Mouse (Mus musculus) heart, postnatal 0 days (tissue): ENCODE measurements at regions not wholly inside any gene's neighbourhood (a gene's known extent, or its start where the extent isn't known, plus 50 kb on each side); places are given as distances from the start of the nearest gene placed in this dataset.

Source experiments
- ATAC-seq: fragments of 200-750 bp; cut with Nextera tagmentation; 2 replicates; pipeline ENCODE4 v1.8.0; 2017; ENCODE audit warnings: low read depth, moderate number of reproducible peaks, moderate library complexity; ENCODE audit not compliant: insufficient read depth
- DNase-seq: peaks from one replicate; pipeline ENCODE4 v3.0.0-alpha.2; 2016; ENCODE audit warnings: low spot score
- H3K27ac ChIP-seq: fragments of 300-500 bp; sonication (generic); 2 replicates; pipeline ENCODE4 v1.5.1; 2014; ENCODE audit warnings: low read depth, mild to moderate bottlenecking
- H3K27me3 ChIP-seq: fragments of 300-500 bp; sonication (generic); 2 replicates; pipeline ENCODE4 v1.6.1; 2014; ENCODE audit warnings: low read length, mixed read lengths; ENCODE audit not compliant: control insufficient read depth, insufficient read depth
- H3K36me3 ChIP-seq: fragments of 300-500 bp; sonication (generic); replicated peaks from 2 replicates; pipeline ENCODE4 v1.6.1; 2014; ENCODE audit warnings: low read length, mixed read lengths; ENCODE audit not compliant: control insufficient read depth, insufficient read depth
- H3K4me1 ChIP-seq: fragments of 300-500 bp; sonication (generic); 2 replicates; pipeline ENCODE4 v1.6.1; 2014; ENCODE audit warnings: antibody characterized with exemption; ENCODE audit not compliant: control insufficient read depth, insufficient read depth
- H3K4me2 ChIP-seq: fragments of 300-500 bp; sonication (generic); 2 replicates; pipeline ENCODE4 v1.6.1; 2014; ENCODE audit warnings: low read depth, mild to moderate bottlenecking, low read length, moderate library complexity
- H3K4me3 ChIP-seq: fragments of 300-500 bp; sonication (generic); 2 replicates; pipeline ENCODE4 v1.5.1; 2014; ENCODE audit warnings: low read depth, low read length
- H3K9ac ChIP-seq: fragments of 300-500 bp; sonication (generic); replicated peaks from 2 replicates; pipeline ENCODE4 v1.6.1; 2014; ENCODE audit warnings: low read depth, low read length, mixed read lengths
- H3K9me3 ChIP-seq: fragments of 300-500 bp; sonication (generic); replicated peaks from 2 replicates; pipeline ENCODE4 v1.6.1; 2016; ENCODE audit warnings: low read length; ENCODE audit not compliant: control insufficient read depth
- CTCF ChIP-seq: IDR thresholded peaks from 2 replicates; pipeline ENCODE4 v1.5.1; 2016; ENCODE audit warnings: antibody characterized with exemption, control low read depth, low read depth
- EP300 ChIP-seq: IDR thresholded peaks from 2 replicates; pipeline ENCODE4 v1.6.1; 2016; ENCODE audit warnings: antibody characterized with exemption, low read depth
- WGBS: fragments of 180-500 bp; shearing (Covaris S2); extraction: QIAGEN DNeasy Blood & Tissue Kit; methylation state at CpG from one replicate; pipeline ENCODE4 v1.1.7; 2014; 5-methylcytosine and 5-hydroxymethylcytosine counted together

GRCm38 (mm10) chr2:30711853-30712498 lies 91.5 kb downstream of the 1700001O22Rik start:
- Histone ChIP-seq H3K27me3 (no peaks in the 10 kb centered on the region), H3K9ac (peak overlapping the region; percentile 64), H3K36me3 (no peaks in the 10 kb centered on the region), H3K4me2 (peak overlapping the region; percentile 90), H3K4me3 (peak overlapping the region; percentile 54), H3K27ac (peak overlapping the region; percentile 90), H3K4me1 (peaks cover 42% of the 10 kb centered on the region), H3K9me3 (no peaks in the 10 kb centered on the region)
- WGBS = under 1% methylated on average over 44 of the region's 63 CpGs
- DNase-seq (peak; percentile 89), ATAC-seq (peak; percentile 65)
- TF ChIP-seq EP300 (peak; percentile 64; the same call in 1 of the 2 replicates), CTCF (no peak)

GRCm38 (mm10) chr2:30711476-30711852 lies 92.0 kb downstream of the 1700001O22Rik start:
- Histone ChIP-seq H3K9me3 (no peaks in the 10 kb centered on the region), H3K4me2 (peak overlapping the region; percentile 90), H3K27ac (peak overlapping the region; percentile 90), H3K27me3 (no peaks in the 10 kb centered on the region), H3K4me1 (peaks cover 37% of the 10 kb centered on the region), H3K4me3 (peak overlapping the region; percentile 54), H3K9ac (peak overlapping the region; percentile 64), H3K36me3 (no peaks in the 10 kb centered on the region)
- no peak for TF ChIP-seq EP300
- no peak for TF ChIP-seq CTCF
- WGBS = 7% methylated on average over 14 of the region's 15 CpGs
- ATAC-seq = no peak
- DNase-seq = no peak

- H3K27ac ChIP-seq = peak overlapping the region; percentile 90
- DNase-seq (no peak), ATAC-seq (no peak)
- H3K4me3 ChIP-seq = no peak overlapping the region
- peaks cover 31% of the 10 kb centered on the region for H3K4me1 ChIP-seq
- no peaks in the 10 kb centered on the region for H3K27me3 ChIP-seq
- no peak for TF ChIP-seq EP300
- TF ChIP-seq CTCF = no peak
- WGBS = 88% methylated on average over 7 of the region's 7 CpGs
- no peaks in the 10 kb centered on the region for H3K9me3 ChIP-seq
- H3K9ac ChIP-seq = no peak overlapping the region
- no peaks in the 10 kb centered on the region for H3K36me3 ChIP-seq
- H3K4me2 ChIP-seq = no peak overlapping the region
These were observed 92.6 kb downstream of the 1700001O22Rik start for GRCm38 (mm10) chr2:30710895-30711294.

- no peak overlapping the region for H3K9ac ChIP-seq
- H3K4me2 ChIP-seq = no peak overlapping the region
- H3K27me3 ChIP-seq = no peaks in the 10 kb centered on the region
- peaks cover 30% of the 10 kb centered on the region for H3K4me1 ChIP-seq
- no peaks in the 10 kb centered on the region for H3K9me3 ChIP-seq
- 65% methylated on average over 3 of the region's 3 CpGs for WGBS
- no peak for ATAC-seq
- H3K4me3 ChIP-seq = no peak overlapping the region
- H3K36me3 ChIP-seq = no peaks in the 10 kb centered on the region
- DNase-seq = no peak
- peak overlapping the region; percentile 98 for H3K27ac ChIP-seq
- TF ChIP-seq CTCF (no peak), EP300 (no peak)
These were observed 94.0 kb downstream of the 1700001O22Rik start for GRCm38 (mm10) chr2:30709386-30709884.

- no peak for ATAC-seq
- Histone ChIP-seq H3K4me3 (no peak overlapping the region), H3K9ac (no peak overlapping the region)
These were observed 94.6 kb downstream of the 1700001O22Rik start for GRCm38 (mm10) chr2:30708762-30709385.

More at GRCm38 (mm10) chr2:30708762-30709385, 94.6 kb downstream of the 1700001O22Rik start:
- H3K4me2 ChIP-seq = no peak overlapping the region
- peak overlapping the region; percentile 98 for H3K27ac ChIP-seq
- peaks cover 30% of the 10 kb centered on the region for H3K4me1 ChIP-seq
- TF ChIP-seq CTCF = no peak
- no peak for TF ChIP-seq EP300
- DNase-seq = no peak
- no peaks in the 10 kb centered on the region for H3K36me3 ChIP-seq
- H3K9me3 ChIP-seq = no peaks in the 10 kb centered on the region
- WGBS = 90% methylated on average over 4 of the region's 4 CpGs
- H3K27me3 ChIP-seq = no peaks in the 10 kb centered on the region
